Mouse (Mus musculus) stomach, postnatal 0 days (tissue): ENCODE measurements around the gene Gm16181. TPM values are rescaled to one million over a fixed set of nuclear protein-coding genes. Genes with fewer than 3 reads are reported as not detected.

Source experiments
- ATAC-seq: fragments of 200-750 bp; cut with Nextera tagmentation; 2 replicates; pipeline ENCODE4 v1.8.0; 2017; ENCODE audit not compliant: low FRiP score, low TSS enrichment
- DNase-seq: peaks from one replicate; pipeline ENCODE4 v3.0.0-alpha.2; 2016; ENCODE audit warnings: low spot score
- H3K27ac ChIP-seq: fragments of 300-500 bp; sonication (generic); replicated peaks from 2 replicates; pipeline ENCODE4 v1.5.1; 2014; ENCODE audit warnings: mild to moderate bottlenecking, control low read depth
- H3K27me3 ChIP-seq: fragments of 300-500 bp; sonication (generic); 2 replicates; pipeline ENCODE4 v1.6.1; 2014; ENCODE audit warnings: low read length; ENCODE audit not compliant: control insufficient read depth, insufficient read depth
- H3K36me3 ChIP-seq: fragments of 300-500 bp; sonication (generic); 2 replicates; pipeline ENCODE4 v1.6.1; 2014; ENCODE audit warnings: low read length, mixed read lengths; ENCODE audit not compliant: control insufficient read depth, insufficient read depth
- H3K4me1 ChIP-seq: fragments of 300-500 bp; sonication (generic); replicated peaks from 2 replicates; pipeline ENCODE4 v1.6.1; 2014; ENCODE audit warnings: antibody characterized with exemption; ENCODE audit not compliant: control insufficient read depth, insufficient read depth
- H3K4me2 ChIP-seq: fragments of 300-500 bp; sonication (generic); replicated peaks from 2 replicates; pipeline ENCODE4 v1.6.1; 2014; ENCODE audit warnings: low read depth, mild to moderate bottlenecking, control low read depth, moderate library complexity
- H3K4me3 ChIP-seq: fragments of 300-500 bp; sonication (generic); 2 replicates; pipeline ENCODE4 v1.5.1; 2014; ENCODE audit warnings: low read depth, low read length, control low read depth
- H3K9ac ChIP-seq: fragments of 300-500 bp; sonication (generic); 2 replicates; pipeline ENCODE4 v1.6.1; 2014; ENCODE audit warnings: mild to moderate bottlenecking, low read length, control low read depth, mixed read lengths
- H3K9me3 ChIP-seq: fragments of 300-500 bp; sonication (generic); 2 replicates; pipeline ENCODE4 v1.6.1; 2016; ENCODE audit warnings: low read length; ENCODE audit not compliant: control insufficient read depth
- CTCF ChIP-seq: IDR thresholded peaks from 2 replicates; pipeline ENCODE4 v1.5.1; 2016; ENCODE audit warnings: antibody characterized with exemption, low read depth, mild to moderate bottlenecking, moderate library complexity
- EP300 ChIP-seq: optimal IDR thresholded peaks from 2 replicates; pipeline ENCODE3; 2016; ENCODE audit warnings: antibody characterized with exemption
- WGBS: fragments of 180-500 bp; shearing (Covaris S2); extraction: QIAGEN DNeasy Blood & Tissue Kit; methylation state at CpG from one replicate; pipeline ENCODE4 v1.1.7; 2014; 5-methylcytosine and 5-hydroxymethylcytosine counted together
- polyA plus RNA-seq: library from polyadenylated mRNA; unstranded; fragments of >200 nt; fragmentation: Nextera tagmentation; extraction: Ambion mirVana; gene quantifications from 2 replicates; pipeline ENCODE4 v1.2.1, GENCODE M21; 2015

Gene Gm16181
- polyA plus RNA-seq, 1 experiment from 2014 or later: 0.27 TPM

GRCm38 (mm10) chr17:35242015-35242941, 21.6 kb downstream of the Gm16181 start:
- ATAC-seq (peak; percentile 53), DNase-seq (peak; percentile 64)
- TF ChIP-seq CTCF (peak; percentile 28; the same call in 1 of the 2 replicates), EP300 (no peak)
- Histone ChIP-seq H3K27me3 (no peaks in the 10 kb centered on the region), H3K4me1 (peaks cover 7% of the 10 kb centered on the region), H3K4me2 (peak overlapping the region; percentile 83), H3K27ac (peak overlapping the region; percentile 100), H3K36me3 (peaks cover 23% of the 10 kb centered on the region), H3K9ac (peak overlapping the region; percentile 98), H3K4me3 (peak overlapping the region; percentile 82), H3K9me3 (no peaks in the 10 kb centered on the region)
- under 1% methylated on average over 55 of the region's 55 CpGs for WGBS

DNA sequence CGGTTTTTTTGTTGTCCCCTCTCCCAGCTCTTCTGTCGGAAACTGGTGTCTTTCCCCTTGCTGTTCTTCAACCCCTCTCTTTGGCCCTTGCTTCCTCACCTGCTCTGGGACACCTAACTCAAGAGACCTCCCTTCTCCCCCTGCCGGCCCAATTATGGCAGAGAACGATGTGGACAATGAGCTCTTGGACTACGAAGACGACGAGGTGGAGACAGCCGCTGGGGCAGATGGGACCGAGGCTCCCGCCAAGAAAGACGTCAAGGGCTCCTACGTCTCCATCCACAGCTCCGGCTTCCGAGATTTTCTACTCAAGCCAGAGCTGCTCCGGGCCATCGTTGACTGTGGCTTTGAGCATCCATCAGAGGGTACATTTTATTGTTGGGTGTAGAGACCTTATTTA, 22.5 kb downstream of the Gm16181 start:
- ATAC-seq: no peak
- Histone ChIP-seq H3K9ac (peak overlapping the region; percentile 98), H3K9me3 (no peaks in the 10 kb centered on the region), H3K4me1 (peaks cover 7% of the 10 kb centered on the region), H3K36me3 (peaks cover 26% of the 10 kb centered on the region), H3K27ac (peak overlapping the region; percentile 100), H3K4me3 (peak overlapping the region; percentile 82), H3K27me3 (no peaks in the 10 kb centered on the region), H3K4me2 (peak overlapping the region; percentile 83)
- under 1% methylated on average over 16 of the region's 16 CpGs for WGBS
- TF ChIP-seq CTCF (peak; percentile 54), EP300 (no peak)
- DNase-seq: peak; percentile 55

DNA sequence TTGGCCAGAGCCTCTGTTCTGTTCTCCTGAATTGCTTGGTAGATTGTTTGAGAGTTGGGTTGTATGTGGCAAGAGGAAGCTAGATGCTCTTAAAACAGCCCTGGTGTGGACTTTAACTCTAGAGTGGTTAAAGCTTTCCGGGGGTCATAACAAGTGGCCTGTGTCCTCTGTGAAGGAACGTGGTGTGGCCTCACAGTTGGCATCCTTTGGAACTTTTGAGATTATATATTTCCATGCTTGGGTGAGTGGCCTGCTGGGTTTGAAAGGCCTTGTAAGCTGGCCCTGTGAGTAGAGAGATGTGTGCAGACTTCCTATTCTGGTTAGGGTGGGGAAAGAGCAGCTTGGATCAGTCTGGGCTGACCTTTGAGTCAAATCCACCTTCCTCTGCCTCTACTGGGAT, 24.4 kb downstream of the Gm16181 start:
- H3K27ac ChIP-seq: no peak overlapping the region

DNA sequence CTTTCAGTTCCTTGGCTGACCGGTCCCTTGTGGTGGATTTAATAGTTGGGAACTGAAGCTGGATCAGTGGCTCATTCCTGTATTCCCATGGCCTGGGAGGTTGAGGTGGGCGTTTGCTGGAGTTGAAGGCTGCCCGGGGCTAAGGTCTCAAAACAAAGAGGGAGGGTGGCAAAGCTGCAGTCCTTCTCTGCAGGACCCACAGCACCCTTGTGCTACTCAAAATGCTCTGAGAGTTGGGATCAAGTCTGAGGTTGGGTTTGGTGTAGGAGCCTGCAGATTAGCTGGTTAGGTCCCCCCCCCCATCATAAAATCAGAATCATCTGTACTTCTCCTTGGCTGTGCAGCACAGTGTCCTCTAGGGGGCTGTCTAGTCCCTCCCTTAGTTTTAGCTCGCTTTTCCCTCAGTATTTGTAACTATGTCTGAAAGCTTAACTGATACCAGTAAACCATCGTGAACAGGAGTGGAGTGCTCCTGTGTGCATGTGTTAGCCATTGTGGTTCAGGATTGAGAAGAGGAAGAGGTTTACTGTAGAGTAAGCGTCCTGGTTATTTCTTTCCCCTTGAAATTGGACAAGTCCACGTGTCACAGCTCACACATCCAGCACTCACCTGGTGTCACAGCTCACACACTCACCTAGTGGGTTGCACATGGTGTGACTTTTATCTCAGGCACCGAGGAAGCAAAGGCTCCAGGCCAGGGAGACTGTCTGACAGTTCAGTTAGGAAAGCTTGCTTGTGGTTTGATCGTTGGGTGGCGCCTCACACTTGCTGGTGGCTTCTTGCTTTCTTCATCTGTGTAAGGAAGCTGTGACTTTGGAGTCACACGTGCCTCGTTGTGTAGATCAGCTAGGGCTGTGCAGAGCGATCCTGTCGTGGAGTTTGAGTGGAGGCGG, 25.3 kb downstream of the Gm16181 start:
- H3K4me3 ChIP-seq: no peak overlapping the region
- H3K9me3 ChIP-seq: no peaks in the 10 kb centered on the region
- no peak overlapping the region for H3K27ac ChIP-seq
- TF ChIP-seq CTCF (peak; percentile 68), EP300 (no peak)
- peaks cover 4% of the 10 kb centered on the region for H3K4me1 ChIP-seq
- 71% methylated on average over 15 of the region's 15 CpGs for WGBS
- ATAC-seq: no peak
- no peak overlapping the region for H3K4me2 ChIP-seq
- H3K27me3 ChIP-seq: no peaks in the 10 kb centered on the region
- DNase-seq: no peak
- H3K36me3 ChIP-seq: peaks cover 46% of the 10 kb centered on the region
- no peak overlapping the region for H3K9ac ChIP-seq

More for the DNA sequence above, 24.4 kb downstream of the Gm16181 start:
- TF ChIP-seq CTCF: no peak
- no peak for TF ChIP-seq EP300
- 73% methylated on average over 2 of the region's 2 CpGs for WGBS
- H3K4me3 ChIP-seq: no peak overlapping the region
- no peak for DNase-seq
- H3K27me3 ChIP-seq: no peaks in the 10 kb centered on the region
- no peak for ATAC-seq
- no peak overlapping the region for H3K4me2 ChIP-seq
- peaks cover 42% of the 10 kb centered on the region for H3K36me3 ChIP-seq
- no peak overlapping the region for H3K9ac ChIP-seq
- peaks cover 7% of the 10 kb centered on the region for H3K4me1 ChIP-seq
- no peaks in the 10 kb centered on the region for H3K9me3 ChIP-seq

DNA sequence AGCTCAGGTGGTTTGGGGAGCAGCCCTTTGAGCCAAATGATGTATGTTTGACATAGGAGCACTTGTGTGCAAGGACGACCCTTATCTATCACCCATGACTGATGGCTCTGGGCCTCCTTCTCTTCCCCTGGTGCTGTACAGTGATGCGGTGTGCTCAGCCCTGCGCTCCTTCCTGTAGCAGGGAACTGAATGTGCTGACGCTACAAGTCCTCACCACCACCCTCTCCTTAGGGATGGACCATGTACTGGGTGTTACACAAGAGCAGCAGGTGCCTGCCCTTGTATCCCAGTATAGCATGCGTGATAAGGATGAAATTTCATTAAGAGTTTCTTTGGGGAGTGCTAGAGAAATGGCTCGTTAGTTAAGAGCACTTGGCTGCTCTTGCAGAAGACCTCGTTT, 26.5 kb downstream of the Gm16181 start:
- no peak overlapping the region for H3K9ac ChIP-seq
- 75% methylated on average over 7 of the region's 7 CpGs for WGBS
- no peaks in the 10 kb centered on the region for H3K27me3 ChIP-seq
- H3K9me3 ChIP-seq: no peaks in the 10 kb centered on the region
- DNase-seq (no peak), ATAC-seq (no peak)
- H3K27ac ChIP-seq: no peak overlapping the region
- TF ChIP-seq EP300 (no peak), CTCF (no peak)
- peaks cover 51% of the 10 kb centered on the region for H3K36me3 ChIP-seq
- H3K4me1 ChIP-seq: peaks cover 4% of the 10 kb centered on the region; the same call in 1 of the 2 replicates
- H3K4me2 ChIP-seq: no peak overlapping the region
- no peak overlapping the region for H3K4me3 ChIP-seq
